Mouse (Mus musculus) cerebellum, postnatal 14 days (tissue): ENCODE data around the gene Cnot2.

ENCODE experiments used
- DNase-seq, 2 experiments: peaks; one replicate each; pipeline ENCODE4 v3.0.0; 2021; ENCODE audit warnings: mixed read lengths in 2 of 2

The Cnot2 gene

GRCm38 (mm10) chr10:116562210-116562609 lies 19.1 kb downstream of the Cnot2 start:
- peak in 1 of 2 experiments; percentile 41 for DNase-seq

GRCm38 (mm10) chr10:116559171-116559570 lies 22.1 kb downstream of the Cnot2 start:
- no peak for DNase-seq

- DNase-seq: no peak
Measured at GRCm38 (mm10) chr10:116557166-116557565, 24.1 kb downstream of the Cnot2 start.

- DNase-seq: no peak
Measured at GRCm38 (mm10) chr10:116554434-116554833, 26.9 kb downstream of the Cnot2 start.

- DNase-seq: no peak
Measured at GRCm38 (mm10) chr10:116547958-116548357, 33.4 kb downstream of the Cnot2 start.

- DNase-seq: no peak
Measured at GRCm38 (mm10) chr10:116546177-116546576, 35.1 kb downstream of the Cnot2 start.

- DNase-seq: no peak
Measured at GRCm38 (mm10) chr10:116543061-116543460, 38.2 kb downstream of the Cnot2 start.

- DNase-seq: peak in 1 of 2 experiments; percentile 24
Measured at GRCm38 (mm10) chr10:116540750-116541149, 40.6 kb downstream of the Cnot2 start.

GRCm38 (mm10) chr10:116537495-116537894 lies 43.8 kb downstream of the Cnot2 start:
- DNase-seq: no peak

- no peak for DNase-seq
Measured at GRCm38 (mm10) chr10:116534278-116534677, 47.0 kb downstream of the Cnot2 start.

- no peak for DNase-seq
Measured at GRCm38 (mm10) chr10:116532561-116532960, 48.8 kb downstream of the Cnot2 start.

- no peak for DNase-seq
Measured at GRCm38 (mm10) chr10:116531063-116531462, 50.2 kb downstream of the Cnot2 start.

- no peak for DNase-seq
Measured at GRCm38 (mm10) chr10:116519588-116519987, 61.7 kb downstream of the Cnot2 start.

GRCm38 (mm10) chr10:116515590-116515989 lies 65.7 kb downstream of the Cnot2 start:
- DNase-seq: no peak

GRCm38 (mm10) chr10:116515158-116515557 lies 66.2 kb downstream of the Cnot2 start:
- no peak for DNase-seq

- DNase-seq: no peak
Measured at GRCm38 (mm10) chr10:116513254-116513635, 68.1 kb downstream of the Cnot2 start.

- DNase-seq: no peak
Measured at GRCm38 (mm10) chr10:116512521-116513253, 68.6 kb downstream of the Cnot2 start.

GRCm38 (mm10) chr10:116505303-116506014 lies 75.9 kb downstream of the Cnot2 start:
- no peak for DNase-seq

GRCm38 (mm10) chr10:116492768-116493167 lies 88.5 kb downstream of the Cnot2 start:
- no peak for DNase-seq

- peak; percentile 40 to 62 for DNase-seq
Measured at GRCm38 (mm10) chr10:116486895-116487747, 94.2 kb downstream of the Cnot2 start.

GRCm38 (mm10) chr10:116481917-116482316 lies 99.4 kb downstream of the Cnot2 start:
- no peak for DNase-seq

- no peak for DNase-seq
Measured at GRCm38 (mm10) chr10:116480988-116481387, 100.3 kb downstream of the Cnot2 start.

GRCm38 (mm10) chr10:116476559-116476958 lies 104.8 kb downstream of the Cnot2 start:
- DNase-seq: no peak
